Mouse (Mus musculus): ENCODE data around the gene Nlgn1. TPM values are rescaled to one million over a fixed set of nuclear protein-coding genes. Genes with fewer than 3 reads are reported as not detected.
A peak's percentile ranks its signal among the peaks of the same experiment; 100 is the strongest.

Gene Nlgn1
- polyA plus RNA-seq, 1 experiment from 2014 or later, result 19.1 TPM

- Histone ChIP-seq H3K9me3 (no peaks in the 10 kb centered on the region), H3K27me3 (no peaks in the 10 kb centered on the region), H3K4me3 (no peak overlapping the region), H3K36me3 (no peaks in the 10 kb centered on the region), H3K27ac (no peak overlapping the region), H3K4me1 (replicated peaks) (no peaks in the 10 kb centered on the region), H3K9ac (no peak overlapping the region), H3K4me2 (no peak overlapping the region)
- ATAC-seq (ENCODE audit: low FRiP score), result no peak
- WGBS, result 81% methylated on average over 2 of the region's 2 CpGs
Observed at GRCm38 (mm10) chr3:25707380-25707779, 624.9 kb downstream of the Nlgn1 start.

- no peak overlapping the region for H3K9ac ChIP-seq
- no peaks in the 10 kb centered on the region for H3K9me3 ChIP-seq
- no peak overlapping the region for H3K27ac ChIP-seq
- H3K4me3 ChIP-seq, result no peak overlapping the region
- ATAC-seq (ENCODE audit: low FRiP score), result no peak
- H3K4me2 ChIP-seq, result no peak overlapping the region
- H3K36me3 ChIP-seq, result no peaks in the 10 kb centered on the region
- no peaks in the 10 kb centered on the region for H3K27me3 ChIP-seq
- H3K4me1 ChIP-seq (replicated peaks), result no peaks in the 10 kb centered on the region
- WGBS, result 71% methylated on average over 1 of the region's 1 CpGs
Observed at GRCm38 (mm10) chr3:25697231-25697630, 635.0 kb downstream of the Nlgn1 start.

- WGBS, result 73% methylated on average over 6 of the region's 6 CpGs
- H3K4me1 ChIP-seq (replicated peaks), result no peaks in the 10 kb centered on the region
- H3K4me2 ChIP-seq, result no peak overlapping the region
- no peaks in the 10 kb centered on the region for H3K27me3 ChIP-seq
- 0 out of 2 replicates have a peak, but pooled peaks have one; percentile 36 for ATAC-seq (ENCODE audit: low FRiP score)
- H3K4me3 ChIP-seq, result no peak overlapping the region
- H3K36me3 ChIP-seq, result no peaks in the 10 kb centered on the region
- no peak overlapping the region for H3K27ac ChIP-seq
- no peaks in the 10 kb centered on the region for H3K9me3 ChIP-seq
- H3K9ac ChIP-seq, result no peak overlapping the region
Observed at GRCm38 (mm10) chr3:25688789-25689464, 643.3 kb downstream of the Nlgn1 start.

GRCm38 (mm10) chr3:25683696-25684095 is 648.6 kb downstream of the Nlgn1 start:
- H3K9ac ChIP-seq, result no peak overlapping the region

GRCm38 (mm10) chr3:25679373-25679772 is 652.9 kb downstream of the Nlgn1 start:
- ATAC-seq (ENCODE audit: low FRiP score), result 0 out of 2 replicates have a peak, but pooled peaks have one; percentile 36
- no peak overlapping the region for H3K27ac ChIP-seq
- 76% methylated on average over 2 of the region's 2 CpGs for WGBS
- no peaks in the 10 kb centered on the region for H3K9me3 ChIP-seq
- no peak overlapping the region for H3K4me3 ChIP-seq
- no peaks in the 10 kb centered on the region for H3K27me3 ChIP-seq
- no peak overlapping the region for H3K9ac ChIP-seq
- H3K4me2 ChIP-seq, result no peak overlapping the region
- no peaks in the 10 kb centered on the region for H3K4me1 ChIP-seq (replicated peaks)
- no peaks in the 10 kb centered on the region for H3K36me3 ChIP-seq

More at GRCm38 (mm10) chr3:25683696-25684095, 648.6 kb downstream of the Nlgn1 start:
- 93% methylated on average over 2 of the region's 2 CpGs for WGBS
- Histone ChIP-seq H3K27ac (no peak overlapping the region), H3K9me3 (no peaks in the 10 kb centered on the region), H3K4me3 (no peak overlapping the region), H3K4me1 (replicated peaks) (no peaks in the 10 kb centered on the region), H3K4me2 (no peak overlapping the region), H3K27me3 (no peaks in the 10 kb centered on the region), H3K36me3 (no peaks in the 10 kb centered on the region)
- ATAC-seq (ENCODE audit: low FRiP score), result no peak

- no peak for ATAC-seq (ENCODE audit: low FRiP score)
- WGBS, result 87% methylated on average over 10 of the region's 10 CpGs
Observed at GRCm38 (mm10) chr3:25675888-25676287, 656.4 kb downstream of the Nlgn1 start.

GRCm38 (mm10) chr3:25675069-25675468 is 657.2 kb downstream of the Nlgn1 start:
- Histone ChIP-seq H3K27me3 (no peaks in the 10 kb centered on the region), H3K9ac (no peak overlapping the region), H3K27ac (no peak overlapping the region), H3K9me3 (no peaks in the 10 kb centered on the region), H3K4me1 (replicated peaks) (0 out of 2 replicates have a peak, but pooled peaks cover 6% of the 10 kb centered on the region), H3K4me2 (no peak overlapping the region), H3K4me3 (no peak overlapping the region), H3K36me3 (no peaks in the 10 kb centered on the region)
- WGBS, result 63% methylated on average over 3 of the region's 3 CpGs
- no peak for ATAC-seq (ENCODE audit: low FRiP score)

More at GRCm38 (mm10) chr3:25675888-25676287, 656.4 kb downstream of the Nlgn1 start:
- Histone ChIP-seq H3K9me3 (no peaks in the 10 kb centered on the region), H3K27me3 (no peaks in the 10 kb centered on the region), H3K36me3 (no peaks in the 10 kb centered on the region), H3K4me3 (no peak overlapping the region), H3K9ac (no peak overlapping the region), H3K27ac (no peak overlapping the region), H3K4me2 (no peak overlapping the region), H3K4me1 (replicated peaks) (0 out of 2 replicates have a peak, but pooled peaks cover 6% of the 10 kb centered on the region)

GRCm38 (mm10) chr3:25673408-25673807 is 658.9 kb downstream of the Nlgn1 start:
- Histone ChIP-seq H3K4me2 (no peak overlapping the region), H3K36me3 (no peaks in the 10 kb centered on the region), H3K9ac (no peak overlapping the region), H3K9me3 (no peaks in the 10 kb centered on the region), H3K27me3 (no peaks in the 10 kb centered on the region), H3K27ac (peak overlapping the region; percentile 25; the same call in 1 of the 2 replicates), H3K4me1 (replicated peaks) (0 out of 2 replicates have a peak, but pooled peaks cover 6% of the 10 kb centered on the region), H3K4me3 (no peak overlapping the region)
- ATAC-seq (ENCODE audit: low FRiP score), result no peak
- 40% methylated on average over 5 of the region's 5 CpGs for WGBS

GRCm38 (mm10) chr3:25672779-25673178 is 659.5 kb downstream of the Nlgn1 start:
- no peaks in the 10 kb centered on the region for H3K36me3 ChIP-seq
- no peaks in the 10 kb centered on the region for H3K9me3 ChIP-seq
- H3K27ac ChIP-seq, result no peak overlapping the region
- 0 out of 2 replicates have a peak, but pooled peaks cover 6% of the 10 kb centered on the region for H3K4me1 ChIP-seq (replicated peaks)
- no peak overlapping the region for H3K4me3 ChIP-seq
- WGBS, result 63% methylated on average over 4 of the region's 4 CpGs
- no peaks in the 10 kb centered on the region for H3K27me3 ChIP-seq
- no peak overlapping the region for H3K9ac ChIP-seq
- no peak overlapping the region for H3K4me2 ChIP-seq
- ATAC-seq (ENCODE audit: low FRiP score), result no peak

- Histone ChIP-seq H3K9me3 (no peaks in the 10 kb centered on the region), H3K27me3 (no peaks in the 10 kb centered on the region), H3K4me1 (replicated peaks) (no peaks in the 10 kb centered on the region), H3K4me3 (no peak overlapping the region), H3K36me3 (no peaks in the 10 kb centered on the region), H3K4me2 (no peak overlapping the region), H3K9ac (no peak overlapping the region), H3K27ac (no peak overlapping the region)
- WGBS, result 90% methylated on average over 2 of the region's 2 CpGs
- no peak for ATAC-seq (ENCODE audit: low FRiP score)
Observed at GRCm38 (mm10) chr3:25663464-25663863, 668.8 kb downstream of the Nlgn1 start.

GRCm38 (mm10) chr3:25660285-25660684 is 672.0 kb downstream of the Nlgn1 start:
- Histone ChIP-seq H3K4me1 (replicated peaks) (no peaks in the 10 kb centered on the region), H3K9ac (no peak overlapping the region), H3K4me3 (no peak overlapping the region), H3K4me2 (no peak overlapping the region), H3K9me3 (no peaks in the 10 kb centered on the region), H3K27ac (no peak overlapping the region), H3K27me3 (no peaks in the 10 kb centered on the region), H3K36me3 (no peaks in the 10 kb centered on the region)
- WGBS, result 88% methylated on average over 3 of the region's 3 CpGs
- no peak for ATAC-seq (ENCODE audit: low FRiP score)

GRCm38 (mm10) chr3:25658006-25658405 is 674.3 kb downstream of the Nlgn1 start:
- Histone ChIP-seq H3K9ac (no peak overlapping the region), H3K9me3 (no peaks in the 10 kb centered on the region), H3K27me3 (no peaks in the 10 kb centered on the region), H3K4me1 (replicated peaks) (no peaks in the 10 kb centered on the region), H3K36me3 (no peaks in the 10 kb centered on the region), H3K4me2 (no peak overlapping the region), H3K27ac (no peak overlapping the region), H3K4me3 (no peak overlapping the region)
- WGBS, result 90% methylated on average over 14 of the region's 14 CpGs
- ATAC-seq (ENCODE audit: low FRiP score), result no peak

GRCm38 (mm10) chr3:25657074-25657473 is 675.2 kb downstream of the Nlgn1 start:
- H3K27ac ChIP-seq, result no peak overlapping the region
- H3K9ac ChIP-seq, result no peak overlapping the region
- H3K27me3 ChIP-seq, result no peaks in the 10 kb centered on the region
- no peaks in the 10 kb centered on the region for H3K4me1 ChIP-seq (replicated peaks)
- ATAC-seq (ENCODE audit: low FRiP score), result peak; percentile 46; the same call in 1 of the 2 replicates
- no peak overlapping the region for H3K4me3 ChIP-seq
- WGBS, result 87% methylated on average over 11 of the region's 11 CpGs
- H3K36me3 ChIP-seq, result no peaks in the 10 kb centered on the region
- H3K4me2 ChIP-seq, result no peak overlapping the region
- no peaks in the 10 kb centered on the region for H3K9me3 ChIP-seq
